Mouse (Mus musculus) embryonic facial prominence, embryonic 15.5 days (tissue): ENCODE measurements around the gene Itprip. TPM values are rescaled to one million over a fixed set of nuclear protein-coding genes. Genes with fewer than 3 reads are reported as not detected.

Experiments
- ATAC-seq: fragments of 200-750 bp; cut with Nextera tagmentation; 2 replicates; pipeline ENCODE4 v1.8.0; 2017; ENCODE audit warnings: low read depth, moderate TSS enrichment; ENCODE audit not compliant: insufficient number of reproducible peaks, low FRiP score, low TSS enrichment
- H3K27ac ChIP-seq: fragments of 300-500 bp; sonication (generic); replicated peaks from 2 replicates; pipeline ENCODE4 v1.5.1; 2015; ENCODE audit warnings: mild to moderate bottlenecking, inconsistent platforms
- H3K27me3 ChIP-seq: fragments of 300-500 bp; sonication (generic); 2 replicates; pipeline ENCODE4 v1.6.1; 2015; ENCODE audit warnings: inconsistent platforms
- H3K36me3 ChIP-seq: fragments of 300-500 bp; sonication (generic); 2 replicates; pipeline ENCODE4 v1.6.1; 2015; ENCODE audit warnings: mild to moderate bottlenecking, inconsistent platforms
- H3K4me1 ChIP-seq: fragments of 300-500 bp; sonication (generic); 2 replicates; pipeline ENCODE4 v1.6.1; 2015; ENCODE audit warnings: inconsistent platforms
- H3K4me2 ChIP-seq: fragments of 300-500 bp; sonication (generic); replicated peaks from 2 replicates; pipeline ENCODE4 v1.6.1; 2015; ENCODE audit warnings: mild to moderate bottlenecking, inconsistent platforms
- H3K4me3 ChIP-seq: fragments of 300-500 bp; sonication (generic); replicated peaks from 2 replicates; pipeline ENCODE4 v1.5.1; 2015; ENCODE audit warnings: mild to moderate bottlenecking, inconsistent platforms
- H3K9ac ChIP-seq: fragments of 300-500 bp; sonication (generic); 2 replicates; pipeline ENCODE4 v1.6.1; 2015; ENCODE audit warnings: inconsistent platforms
- H3K9me3 ChIP-seq: fragments of 300-500 bp; sonication (generic); replicated peaks from 2 replicates; pipeline ENCODE4 v1.6.1; 2016; ENCODE audit warnings: inconsistent platforms
- WGBS: fragments of 180-500 bp; shearing (Covaris S2); methylation state at CpG from one replicate; pipeline ENCODE4 v1.1.7; 2015; 5-methylcytosine and 5-hydroxymethylcytosine counted together
- polyA plus RNA-seq: library from polyadenylated mRNA; unstranded; fragments of >200 nt; fragmentation: Nextera tagmentation; extraction: Ambion mirVana; gene quantifications from 2 replicates; pipeline ENCODE4 v1.2.1, GENCODE M21; 2015

The Itprip gene
- polyA plus RNA-seq, 1 experiment from 2014 or later = 20.6 TPM

- Histone ChIP-seq H3K4me2 (no peak overlapping the region), H3K9ac (no peak overlapping the region), H3K27me3 (peaks cover 16% of the 10 kb centered on the region), H3K9me3 (no peaks in the 10 kb centered on the region), H3K4me1 (peaks cover 8% of the 10 kb centered on the region; the same call in 1 of the 2 replicates), H3K4me3 (no peak overlapping the region), H3K27ac (no peak overlapping the region), H3K36me3 (no peaks in the 10 kb centered on the region)
- 65% methylated on average over 16 of the region's 16 CpGs for WGBS
- ATAC-seq = no peak
Measured at GRCm38 (mm10) chr19:47934636-47935238, 15.6 kb upstream of the Itprip start.

DNA sequence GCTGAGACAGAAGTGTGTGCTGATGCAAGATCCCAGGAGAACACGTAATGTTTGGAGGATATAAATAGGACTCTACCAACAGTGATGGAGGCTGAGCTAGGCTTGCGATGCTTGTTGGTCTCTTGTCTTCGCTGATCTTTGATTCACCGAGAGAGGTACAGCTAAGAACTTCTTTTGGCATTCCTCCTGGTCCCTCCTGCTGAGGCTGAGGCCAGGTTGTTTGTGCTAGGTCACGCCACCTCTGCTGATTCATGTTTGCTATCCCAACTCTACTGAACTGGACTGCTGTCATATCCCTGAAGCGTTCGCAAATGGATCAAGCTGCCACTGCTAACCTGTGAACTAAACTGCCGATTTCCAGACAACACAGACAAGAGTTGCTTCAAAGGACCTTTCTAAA, 15.0 kb upstream of the Itprip start:
- Histone ChIP-seq H3K9me3 (no peaks in the 10 kb centered on the region), H3K4me2 (no peak overlapping the region), H3K4me1 (peaks cover 12% of the 10 kb centered on the region; the same call in 1 of the 2 replicates), H3K27ac (no peak overlapping the region), H3K36me3 (no peaks in the 10 kb centered on the region), H3K9ac (no peak overlapping the region), H3K27me3 (peaks cover 16% of the 10 kb centered on the region; the same call in 1 of the 2 replicates), H3K4me3 (no peak overlapping the region)
- no peak for ATAC-seq
- 88% methylated on average over 8 of the region's 8 CpGs for WGBS

DNA sequence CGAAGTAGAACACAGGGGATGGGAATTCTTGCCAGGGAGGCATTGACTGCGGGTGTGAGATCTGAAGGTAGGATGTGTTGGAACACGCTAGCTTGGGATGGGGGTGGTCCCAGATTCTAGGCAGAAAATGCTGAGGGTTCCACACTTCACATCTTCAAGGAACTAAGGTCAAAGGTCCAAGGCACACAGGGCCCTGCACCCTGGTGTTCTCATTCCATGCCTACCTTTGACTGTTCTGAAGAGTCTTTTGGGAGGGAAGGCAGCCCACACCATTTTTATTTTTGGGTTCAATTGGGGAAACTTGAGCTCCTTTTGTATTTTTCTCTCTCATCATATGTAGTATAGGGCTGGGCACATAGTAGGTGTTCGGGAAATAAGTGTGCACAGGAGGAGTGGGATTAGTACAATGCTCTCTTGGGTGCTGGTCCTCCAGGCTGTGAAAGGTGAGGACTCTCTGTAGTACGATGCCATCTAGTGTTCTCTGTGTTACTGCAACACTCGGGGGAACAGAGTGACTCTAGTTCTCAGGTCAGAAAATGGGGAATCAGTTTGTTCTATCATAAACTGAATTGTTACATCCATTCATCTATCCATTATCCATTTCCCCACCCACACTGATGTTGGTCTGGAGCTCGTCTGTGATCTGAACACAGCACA, 13.0 kb upstream of the Itprip start:
- WGBS = 32% methylated on average over 7 of the region's 7 CpGs

GRCm38 (mm10) chr19:47929043-47929442, 9.9 kb upstream of the Itprip start:
- H3K4me1 ChIP-seq = 0 out of 2 replicates have a peak, but pooled peaks cover 4% of the 10 kb centered on the region
- no peaks in the 10 kb centered on the region for H3K36me3 ChIP-seq
- H3K9me3 ChIP-seq = no peaks in the 10 kb centered on the region
- H3K27ac ChIP-seq = peak overlapping the region; percentile 48; the same call in 1 of the 2 replicates
- ATAC-seq = no peak
- H3K4me3 ChIP-seq = no peak overlapping the region
- H3K4me2 ChIP-seq = no peak overlapping the region
- whole genome bisulfite sequencing = 59% methylated on average over 4 of the region's 4 CpGs
- no peak overlapping the region for H3K9ac ChIP-seq
- H3K27me3 ChIP-seq = no peaks in the 10 kb centered on the region

More for the DNA sequence above, 13.0 kb upstream of the Itprip start:
- Histone ChIP-seq H3K9me3 (no peaks in the 10 kb centered on the region), H3K36me3 (no peaks in the 10 kb centered on the region), H3K4me2 (no peak overlapping the region), H3K9ac (no peak overlapping the region), H3K4me1 (0 out of 2 replicates have a peak, but pooled peaks cover 4% of the 10 kb centered on the region), H3K4me3 (no peak overlapping the region), H3K27me3 (0 out of 2 replicates have a peak, but pooled peaks cover 3% of the 10 kb centered on the region), H3K27ac (0 out of 2 replicates have a peak overlapping the region, but pooled peaks have one; percentile 34)
- no peak for ATAC-seq

GRCm38 (mm10) chr19:47927032-47927431, 7.9 kb upstream of the Itprip start:
- 81% methylated on average over 2 of the region's 2 CpGs for WGBS
- no peaks in the 10 kb centered on the region for H3K9me3 ChIP-seq
- H3K27ac ChIP-seq = no peak overlapping the region
- H3K4me3 ChIP-seq = no peak overlapping the region
- no peaks in the 10 kb centered on the region for H3K27me3 ChIP-seq
- ATAC-seq = no peak
- H3K9ac ChIP-seq = no peak overlapping the region
- no peaks in the 10 kb centered on the region for H3K36me3 ChIP-seq
- no peak overlapping the region for H3K4me2 ChIP-seq
- 0 out of 2 replicates have a peak, but pooled peaks cover 4% of the 10 kb centered on the region for H3K4me1 ChIP-seq

- 67% methylated on average over 7 of the region's 7 CpGs for WGBS
- 0 out of 2 replicates have a peak, but pooled peaks cover 4% of the 10 kb centered on the region for H3K4me1 ChIP-seq
- no peaks in the 10 kb centered on the region for H3K27me3 ChIP-seq
- no peak overlapping the region for H3K27ac ChIP-seq
- H3K36me3 ChIP-seq = no peaks in the 10 kb centered on the region
- H3K9me3 ChIP-seq = no peaks in the 10 kb centered on the region
- H3K4me2 ChIP-seq = no peak overlapping the region
- no peak overlapping the region for H3K9ac ChIP-seq
- ATAC-seq = no peak
- no peak overlapping the region for H3K4me3 ChIP-seq
Measured at GRCm38 (mm10) chr19:47925819-47926218, 6.7 kb upstream of the Itprip start.

- H3K36me3 ChIP-seq = no peaks in the 10 kb centered on the region
- H3K27ac ChIP-seq = peak overlapping the region; percentile 95
- no peaks in the 10 kb centered on the region for H3K9me3 ChIP-seq
- H3K9ac ChIP-seq = peak overlapping the region; percentile 85; the same call in 1 of the 2 replicates
- under 1% methylated on average over 8 of the region's 8 CpGs for WGBS
- H3K27me3 ChIP-seq = no peaks in the 10 kb centered on the region
- peak overlapping the region; percentile 79 for H3K4me2 ChIP-seq
- peaks cover 30% of the 10 kb centered on the region for H3K4me1 ChIP-seq
- no peak for ATAC-seq
- peak overlapping the region; percentile 91 for H3K4me3 ChIP-seq
Measured at GRCm38 (mm10) chr19:47919966-47920375, 872 bp upstream of the Itprip start.

DNA sequence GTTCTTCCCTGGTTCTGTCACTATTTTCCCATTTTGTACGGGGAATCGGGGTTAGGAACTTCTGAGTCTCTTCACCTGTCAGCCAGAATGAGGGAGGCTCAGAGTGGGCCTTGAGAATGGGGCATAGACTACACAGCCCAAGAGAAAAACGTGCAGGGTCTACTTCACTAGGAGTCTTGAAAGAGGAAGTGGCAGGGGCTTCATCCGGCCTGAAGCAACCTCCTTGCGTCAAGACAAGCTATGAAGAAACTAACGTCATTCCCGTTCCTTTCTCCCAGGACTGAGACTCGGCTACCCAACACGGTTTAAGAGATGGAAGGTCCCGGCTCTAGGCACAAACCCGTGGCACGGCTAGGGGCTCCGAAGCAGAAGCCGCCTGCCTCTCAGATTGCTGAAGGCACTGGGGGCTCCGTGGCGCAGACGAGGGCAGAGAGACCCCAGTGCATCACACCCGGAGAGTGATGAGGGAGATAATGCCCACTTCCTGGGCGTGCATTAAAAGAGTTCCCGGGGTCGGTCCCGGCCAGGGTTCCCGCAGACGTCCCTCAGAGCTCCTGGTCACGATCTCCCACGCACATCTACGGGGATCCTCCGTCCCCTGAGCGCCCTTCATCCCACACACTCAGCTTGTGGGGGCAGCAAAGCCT, 521 bp downstream of the Itprip start:
- peak overlapping the region; percentile 95 for H3K27ac ChIP-seq
- H3K4me1 ChIP-seq = peaks cover 30% of the 10 kb centered on the region
- H3K4me3 ChIP-seq = peak overlapping the region; percentile 91
- H3K27me3 ChIP-seq = no peaks in the 10 kb centered on the region
- no peaks in the 10 kb centered on the region for H3K9me3 ChIP-seq
- ATAC-seq = no peak; the same call in none of the 2 replicates
- WGBS = under 1% methylated on average over 29 of the region's 29 CpGs
- H3K4me2 ChIP-seq = peak overlapping the region; percentile 79
- H3K36me3 ChIP-seq = no peaks in the 10 kb centered on the region
- H3K9ac ChIP-seq = peak overlapping the region; percentile 85

GRCm38 (mm10) chr19:47918016-47918415, 1.1 kb downstream of the Itprip start:
- H3K27ac ChIP-seq = peak overlapping the region; percentile 95
- ATAC-seq = no peak
- WGBS = 14% methylated on average over 9 of the region's 9 CpGs

GRCm38 (mm10) chr19:47917396-47917795, 1.7 kb downstream of the Itprip start:
- H3K4me3 ChIP-seq = peak overlapping the region; percentile 91
- no peaks in the 10 kb centered on the region for H3K9me3 ChIP-seq
- H3K27me3 ChIP-seq = no peaks in the 10 kb centered on the region
- H3K27ac ChIP-seq = 0 out of 2 replicates have a peak overlapping the region, but pooled peaks have one; percentile 95
- H3K4me1 ChIP-seq = peaks cover 30% of the 10 kb centered on the region
- no peak for ATAC-seq
- WGBS = 22% methylated on average over 4 of the region's 4 CpGs
- no peak overlapping the region for H3K9ac ChIP-seq
- H3K4me2 ChIP-seq = peak overlapping the region; percentile 79
- no peaks in the 10 kb centered on the region for H3K36me3 ChIP-seq

More at GRCm38 (mm10) chr19:47918016-47918415, 1.1 kb downstream of the Itprip start:
- peak overlapping the region; percentile 85 for H3K9ac ChIP-seq
- peak overlapping the region; percentile 79 for H3K4me2 ChIP-seq
- H3K9me3 ChIP-seq = no peaks in the 10 kb centered on the region
- peak overlapping the region; percentile 91 for H3K4me3 ChIP-seq
- peaks cover 30% of the 10 kb centered on the region for H3K4me1 ChIP-seq
- no peaks in the 10 kb centered on the region for H3K27me3 ChIP-seq
- no peaks in the 10 kb centered on the region for H3K36me3 ChIP-seq

DNA sequence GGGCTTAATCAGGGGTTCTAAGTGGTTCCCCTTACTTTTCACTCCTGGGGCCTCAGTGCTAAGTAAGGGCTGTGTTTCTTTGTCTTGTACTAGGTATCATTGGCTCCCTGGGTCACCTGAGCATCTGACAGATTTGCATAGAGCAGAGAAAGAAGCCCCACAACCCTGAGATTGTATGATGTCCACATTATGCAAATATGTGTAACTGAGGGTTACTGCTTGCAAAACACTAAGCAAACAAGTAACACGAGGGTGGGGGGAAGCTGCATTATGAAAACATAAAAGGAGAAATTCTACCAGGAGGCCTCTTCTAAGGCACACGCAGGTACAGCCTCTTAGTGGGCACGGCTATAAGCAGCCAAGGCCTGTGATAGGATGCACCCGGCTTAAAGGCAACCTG, 3.8 kb downstream of the Itprip start:
- H3K27ac ChIP-seq = no peak overlapping the region
- ATAC-seq = no peak

More for the DNA sequence above, 3.8 kb downstream of the Itprip start:
- Histone ChIP-seq H3K9ac (no peak overlapping the region), H3K4me2 (no peak overlapping the region), H3K4me1 (peaks cover 33% of the 10 kb centered on the region), H3K4me3 (no peak overlapping the region), H3K36me3 (no peaks in the 10 kb centered on the region), H3K27me3 (no peaks in the 10 kb centered on the region), H3K9me3 (no peaks in the 10 kb centered on the region)
- 79% methylated on average over 4 of the region's 4 CpGs for WGBS
